ENCODE assay signal across 8 mouse cellular contexts in the genomic region with DNA sequence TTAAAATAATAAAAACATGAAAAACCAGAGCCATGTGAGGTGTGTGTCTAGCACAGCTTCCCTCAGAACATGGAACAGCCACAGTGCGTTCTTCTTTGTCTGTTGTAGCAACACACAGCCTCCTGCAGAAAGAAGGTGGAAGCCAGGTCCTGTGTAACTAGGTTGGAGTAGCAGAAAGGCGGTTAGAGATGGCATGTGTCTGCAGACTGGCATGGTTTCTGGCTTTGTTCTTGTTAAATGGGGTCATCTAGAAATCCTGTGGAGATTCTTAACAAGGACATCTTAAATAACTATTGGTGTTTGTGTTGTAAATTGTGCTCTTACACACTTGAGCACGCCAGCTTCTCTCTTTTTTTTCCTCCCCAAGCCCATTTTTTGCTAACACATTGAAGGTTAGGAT.
DNase-seq lines count a peak whose midpoint lies in the region; ATAC-seq lines count a peak whose summit lies in the region.
"Had no signal": no experiment of that assay in that cellular context is flagged by ENCODE, and none has a peak within 500 bp of the region (broad histone marks: within the 10 kb centered on the region; RNA-seq: fewer than 3 reads in every experiment).

No protein-coding gene starts in this region.

- no peak for ATAC-seq in midbrain, embryonic 12.5 days (ENCODE audit: low FRiP score, low read depth)
- no peak for ATAC-seq in midbrain, embryonic 16.5 days
- ATAC-seq in embryonic facial prominence, embryonic 14.5 days (ENCODE audit: low read depth): no peak
- no peak for ATAC-seq in forebrain, embryonic 16.5 days
- no peak for ATAC-seq in midbrain, embryonic 14.5 days (ENCODE audit: low FRiP score, low TSS enrichment)

- no peak for DNase-seq in embryonic facial prominence, embryonic 14.5 days (ENCODE audit: low spot score)
- DNase-seq in midbrain, embryonic 14.5 days: no peak
- no peak for DNase-seq in left cerebral cortex, adult 9 months (ENCODE audit: low spot score in 2 of 2)
- no peak for DNase-seq in ovary, postnatal 10 days (ENCODE audit: low spot score)

- H3K4me2 ChIP-seq in midbrain, embryonic 12.5 days (replicated peaks): peak overlapping the region; percentile 47; the same call in 1 of the 2 replicates
- no peak overlapping the region for H3K4me2 ChIP-seq in midbrain, embryonic 16.5 days (ENCODE audit: low read length)
- H3K4me2 ChIP-seq in embryonic facial prominence, embryonic 14.5 days (ENCODE audit: low read depth, low read length): no peak overlapping the region
- no peak overlapping the region for H3K4me2 ChIP-seq in forebrain, embryonic 16.5 days (ENCODE audit: low read length)
- no peak overlapping the region for H3K4me2 ChIP-seq in midbrain, embryonic 14.5 days (ENCODE audit: low read length)

- H3K4me1 ChIP-seq in midbrain, embryonic 12.5 days: peaks cover 79% of the 10 kb centered on the region
- H3K4me1 ChIP-seq in midbrain, embryonic 16.5 days (ENCODE audit: control insufficient read depth, insufficient read depth, low read length): peaks cover 37% of the 10 kb centered on the region
- peaks cover 44% of the 10 kb centered on the region for H3K4me1 ChIP-seq in embryonic facial prominence, embryonic 14.5 days (ENCODE audit: control insufficient read depth, insufficient read depth, low read length)
- peaks cover 66% of the 10 kb centered on the region for H3K4me1 ChIP-seq in forebrain, embryonic 16.5 days (replicated peaks; ENCODE audit: control insufficient read depth, insufficient read depth, low read length)
- H3K4me1 ChIP-seq in midbrain, embryonic 14.5 days (ENCODE audit: control insufficient read depth, insufficient read depth, low read length): peaks cover 63% of the 10 kb centered on the region

- no peak overlapping the region for H3K9ac ChIP-seq in midbrain, embryonic 12.5 days (replicated peaks)
- no peak overlapping the region for H3K9ac ChIP-seq in midbrain, embryonic 16.5 days (ENCODE audit: low read depth, low read length)
- no peak overlapping the region for H3K9ac ChIP-seq in embryonic facial prominence, embryonic 14.5 days (ENCODE audit: low read depth, low read length)
- 0 out of 2 replicates have a peak overlapping the region, but pooled peaks have one; percentile 27 for H3K9ac ChIP-seq in forebrain, embryonic 16.5 days (replicated peaks; ENCODE audit: low read depth, low read length)
- no peak overlapping the region for H3K9ac ChIP-seq in midbrain, embryonic 14.5 days (replicated peaks; ENCODE audit: low read length)
- H3K9ac ChIP-seq: neural tube, embryonic 12.5 days had no signal

- no peak overlapping the region for H3K4me3 ChIP-seq in midbrain, embryonic 12.5 days
- H3K4me3 ChIP-seq in midbrain, embryonic 16.5 days (ENCODE audit: low read depth, low read length): no peak overlapping the region
- no peak overlapping the region for H3K4me3 ChIP-seq in embryonic facial prominence, embryonic 14.5 days (ENCODE audit: low read depth, low read length)
- H3K4me3 ChIP-seq in forebrain, embryonic 16.5 days (replicated peaks; ENCODE audit: low read length): no peak overlapping the region
- no peak overlapping the region for H3K4me3 ChIP-seq in midbrain, embryonic 14.5 days (replicated peaks; ENCODE audit: low read depth, low read length)
- H3K4me3 ChIP-seq: neural tube, embryonic 12.5 days had no signal

- H3K27ac ChIP-seq in midbrain, embryonic 12.5 days (replicated peaks): peak overlapping the region; percentile 94
- H3K27ac ChIP-seq in midbrain, embryonic 16.5 days (ENCODE audit: low read length): no peak overlapping the region
- 0 out of 2 replicates have a peak overlapping the region, but pooled peaks have one; percentile 50 for H3K27ac ChIP-seq in embryonic facial prominence, embryonic 14.5 days (replicated peaks; ENCODE audit: low read depth, low read length)
- peak overlapping the region; percentile 99 for H3K27ac ChIP-seq in forebrain, embryonic 16.5 days (ENCODE audit: low read length)
- 0 out of 2 replicates have a peak overlapping the region, but pooled peaks have one; percentile 75 for H3K27ac ChIP-seq in midbrain, embryonic 14.5 days (replicated peaks; ENCODE audit: low read depth, low read length)

- WGBS in midbrain, embryonic 12.5 days: 69% methylated on average over 3 of the region's 3 CpGs
- WGBS in midbrain, embryonic 16.5 days: 64% methylated on average over 3 of the region's 3 CpGs
- 86% methylated on average over 3 of the region's 3 CpGs for WGBS in embryonic facial prominence, embryonic 14.5 days
- 35% methylated on average over 3 of the region's 3 CpGs for WGBS in forebrain, embryonic 16.5 days
- 74% methylated on average over 3 of the region's 3 CpGs for WGBS in midbrain, embryonic 14.5 days

- H3K36me3 ChIP-seq in midbrain, embryonic 12.5 days: no peaks in the 10 kb centered on the region
- H3K36me3 ChIP-seq in midbrain, embryonic 16.5 days (ENCODE audit: control insufficient read depth, insufficient read depth, low read length): no peaks in the 10 kb centered on the region
- H3K36me3 ChIP-seq in embryonic facial prominence, embryonic 14.5 days (ENCODE audit: control insufficient read depth, insufficient read depth, low read length): no peaks in the 10 kb centered on the region
- no peaks in the 10 kb centered on the region for H3K36me3 ChIP-seq in forebrain, embryonic 16.5 days (ENCODE audit: control insufficient read depth, insufficient read depth)
- H3K36me3 ChIP-seq in midbrain, embryonic 14.5 days (ENCODE audit: control insufficient read depth, insufficient read depth, low read length): no peaks in the 10 kb centered on the region
- H3K36me3 ChIP-seq: neural tube, embryonic 12.5 days had no signal

- H3K9me3 ChIP-seq in midbrain, embryonic 12.5 days: no peaks in the 10 kb centered on the region
- H3K9me3 ChIP-seq in midbrain, embryonic 16.5 days (replicated peaks; ENCODE audit: control insufficient read depth, low read length, poor library complexity, severe bottlenecking): no peaks in the 10 kb centered on the region
- H3K9me3 ChIP-seq in embryonic facial prominence, embryonic 14.5 days (ENCODE audit: control insufficient read depth, low read length): no peaks in the 10 kb centered on the region
- H3K9me3 ChIP-seq in forebrain, embryonic 16.5 days (ENCODE audit: control insufficient read depth, low read length): no peaks in the 10 kb centered on the region
- H3K9me3 ChIP-seq in midbrain, embryonic 14.5 days (ENCODE audit: control insufficient read depth, low read length): no peaks in the 10 kb centered on the region
- H3K9me3 ChIP-seq: neural tube, embryonic 12.5 days had no signal

- H3K27me3 ChIP-seq in midbrain, embryonic 12.5 days: no peaks in the 10 kb centered on the region
- no peaks in the 10 kb centered on the region for H3K27me3 ChIP-seq in midbrain, embryonic 16.5 days (ENCODE audit: control insufficient read depth, insufficient read depth, low read depth, low read length)
- H3K27me3 ChIP-seq in embryonic facial prominence, embryonic 14.5 days (replicated peaks; ENCODE audit: control insufficient read depth, insufficient read depth, low read length): peaks cover 3% of the 10 kb centered on the region; the same call in 1 of the 2 replicates
- no peaks in the 10 kb centered on the region for H3K27me3 ChIP-seq in forebrain, embryonic 16.5 days (replicated peaks; ENCODE audit: control insufficient read depth, insufficient read depth, low read length)
- H3K27me3 ChIP-seq in midbrain, embryonic 14.5 days (ENCODE audit: control insufficient read depth, insufficient read depth, low read length): no peaks in the 10 kb centered on the region
- H3K27me3 ChIP-seq: neural tube, embryonic 12.5 days had no signal
